Mouse (Mus musculus) testis, postnatal 10 days (tissue): ENCODE measurements around the gene Tspan12.
"Not testable (repeated sequence)": the region's sequence is repeated elsewhere in the genome, so short reads cannot be mapped to it uniquely, and the experiment has no call there.

ENCODE experiments used
- DNase-seq: peaks from one replicate; pipeline ENCODE4 v3.0.0; 2021; ENCODE audit warnings: low spot score

Tspan12 gene

DNA sequence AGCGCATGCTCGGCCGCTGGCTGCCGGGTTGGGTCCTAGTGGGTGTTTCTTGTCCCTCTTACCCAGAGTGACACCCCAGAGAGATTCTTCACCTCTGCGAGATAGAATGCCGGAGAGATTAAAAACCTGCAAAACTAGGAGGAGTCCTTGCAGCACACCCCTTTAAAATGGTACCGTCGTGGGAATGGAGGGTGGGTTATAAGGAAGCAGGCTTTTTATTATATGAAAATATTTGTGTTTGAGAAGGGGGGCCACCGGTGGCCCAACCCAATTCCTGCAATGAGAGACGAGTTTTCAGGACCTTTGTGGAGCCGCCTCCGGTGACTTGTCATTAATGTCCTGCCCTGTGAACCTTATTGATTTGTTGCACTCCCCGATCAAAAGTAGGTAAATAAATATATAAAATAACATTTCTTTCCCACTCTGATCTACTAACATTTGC, at the start of gene Tspan12:
Gene Tspan12 (minus strand): TSS at position 172 of the 442 bp plus-strand sequence.
- no peak for DNase-seq

- DNase-seq: no peak
Observed at GRCm38 (mm10) chr6:21894451-21894850, 42.1 kb upstream of the Tspan12 start.

- no peak for DNase-seq
Observed at GRCm38 (mm10) chr6:21889101-21889500, 36.8 kb upstream of the Tspan12 start.

- DNase-seq: not testable (repeated sequence)
Observed at GRCm38 (mm10) chr6:21887971-21888370, 35.7 kb upstream of the Tspan12 start.

DNA sequence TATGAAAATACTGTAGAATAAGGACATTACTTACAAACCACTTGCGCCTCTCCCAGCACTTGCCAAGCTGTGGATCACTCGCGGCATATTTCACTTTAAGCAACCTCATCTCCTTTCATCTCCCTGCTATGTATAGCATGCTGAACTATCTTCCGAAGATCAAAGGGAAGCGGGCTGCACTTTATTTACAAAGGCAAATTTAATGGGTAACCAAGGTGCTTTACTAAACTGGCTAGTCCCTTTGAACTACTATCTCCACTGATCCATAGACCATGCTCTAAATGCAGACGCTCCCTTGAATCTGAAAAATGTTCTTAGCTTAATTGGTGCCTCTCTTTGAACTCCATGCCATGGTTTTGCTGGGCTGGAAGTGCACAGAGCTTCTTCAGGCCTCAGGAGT, 27.2 kb upstream of the Tspan12 start:
- no peak for DNase-seq

- DNase-seq: no peak
Observed at GRCm38 (mm10) chr6:21867310-21867709, 15.0 kb upstream of the Tspan12 start.

DNA sequence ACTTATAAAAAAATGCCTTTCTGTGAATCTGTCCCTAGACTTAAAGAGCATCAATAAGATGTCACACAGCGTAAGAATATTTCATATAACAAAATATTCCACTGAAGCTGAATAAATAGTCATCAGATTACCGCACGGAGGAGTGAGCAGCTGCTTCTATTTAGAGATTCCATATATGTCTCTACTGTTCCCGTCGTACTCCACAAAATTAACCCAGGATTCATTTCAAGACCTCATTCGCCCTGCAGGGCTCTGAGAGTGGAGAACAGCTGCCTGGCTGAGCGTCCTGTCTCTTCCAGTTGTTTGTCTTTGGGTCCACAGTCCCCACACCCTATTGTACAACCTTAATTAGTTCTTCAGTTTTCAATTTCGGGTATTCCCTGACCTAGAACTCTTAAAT, 11.9 kb upstream of the Tspan12 start:
- no peak for DNase-seq

- no peak for DNase-seq
Observed at GRCm38 (mm10) chr6:21863561-21863960, 11.2 kb upstream of the Tspan12 start.

- DNase-seq: no peak
Observed at GRCm38 (mm10) chr6:21861316-21861715, 9.0 kb upstream of the Tspan12 start.

- no peak for DNase-seq
Observed at GRCm38 (mm10) chr6:21857843-21858242, 5.5 kb upstream of the Tspan12 start.

GRCm38 (mm10) chr6:21855921-21856320, 3.6 kb upstream of the Tspan12 start:
- DNase-seq: no peak

DNA sequence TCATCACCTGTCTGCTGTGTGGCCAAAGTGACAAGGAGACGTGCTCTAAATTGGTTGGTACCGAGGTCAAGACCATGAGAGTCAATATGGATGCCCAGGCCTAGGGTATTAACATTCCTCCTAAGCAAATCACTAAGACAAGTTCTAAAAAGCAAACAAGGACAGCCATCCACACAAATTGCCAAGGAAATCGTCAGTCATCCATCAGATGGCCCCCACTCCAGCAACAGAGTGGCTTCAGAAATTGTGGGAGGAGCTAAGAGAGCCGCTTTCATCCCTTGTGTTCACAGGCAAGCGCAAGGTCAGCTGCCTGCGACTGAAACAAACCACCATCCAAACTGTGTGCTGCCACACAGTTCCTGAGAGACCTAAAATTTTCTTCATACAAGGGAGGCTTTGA, 1.0 kb upstream of the Tspan12 start:
- no peak for DNase-seq

DNA sequence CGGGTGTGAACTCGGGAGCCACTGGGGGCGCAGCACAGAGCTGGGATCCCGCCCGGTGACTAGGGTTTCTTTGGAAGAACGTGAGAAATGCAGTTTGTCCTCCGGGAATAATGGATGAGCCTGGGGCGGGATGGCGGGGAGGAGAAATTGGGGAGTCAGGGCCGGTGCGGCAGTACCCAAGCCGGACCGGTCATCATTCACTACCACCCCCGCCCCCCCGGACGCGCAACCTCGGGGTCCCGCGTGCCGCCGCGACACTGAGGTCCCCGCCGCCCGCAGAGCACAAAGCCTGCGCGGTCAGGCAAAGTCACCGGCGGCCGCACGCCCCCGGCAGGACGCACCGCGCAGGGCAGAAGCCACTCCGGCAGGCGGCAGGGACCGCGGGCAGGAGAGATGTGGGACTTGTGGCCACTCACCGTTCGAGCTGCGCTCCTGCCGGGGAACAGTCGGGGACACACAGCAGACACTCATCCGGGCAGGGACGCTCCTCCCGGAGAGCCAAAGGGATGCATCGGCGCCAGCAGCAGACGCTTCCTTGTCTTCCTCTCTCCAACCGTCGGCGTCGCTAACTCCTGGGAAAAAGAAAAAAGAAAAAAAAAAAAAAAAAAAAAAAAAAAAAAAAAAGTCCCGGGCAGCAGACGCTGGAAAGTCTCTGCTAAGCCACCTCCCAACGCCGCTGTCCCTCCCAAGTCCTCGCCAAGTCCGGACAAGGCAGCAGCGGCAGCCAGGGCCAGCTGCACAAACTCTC, 545 bp downstream of the Tspan12 start:
- DNase-seq: peak; percentile 77

DNA sequence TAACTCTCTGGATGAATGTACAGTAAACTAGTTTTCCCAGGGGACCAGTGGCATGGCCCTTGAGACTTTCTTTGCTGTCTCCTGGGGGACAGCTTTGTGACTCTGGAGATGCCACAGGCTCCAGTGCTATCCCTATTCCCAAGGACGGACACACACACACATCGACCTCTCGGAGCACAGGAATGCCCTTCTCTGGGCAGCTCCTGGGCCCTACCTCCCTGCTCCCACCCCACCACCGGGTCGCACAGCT, 1.0 kb downstream of the Tspan12 start:
- DNase-seq: no peak

DNA sequence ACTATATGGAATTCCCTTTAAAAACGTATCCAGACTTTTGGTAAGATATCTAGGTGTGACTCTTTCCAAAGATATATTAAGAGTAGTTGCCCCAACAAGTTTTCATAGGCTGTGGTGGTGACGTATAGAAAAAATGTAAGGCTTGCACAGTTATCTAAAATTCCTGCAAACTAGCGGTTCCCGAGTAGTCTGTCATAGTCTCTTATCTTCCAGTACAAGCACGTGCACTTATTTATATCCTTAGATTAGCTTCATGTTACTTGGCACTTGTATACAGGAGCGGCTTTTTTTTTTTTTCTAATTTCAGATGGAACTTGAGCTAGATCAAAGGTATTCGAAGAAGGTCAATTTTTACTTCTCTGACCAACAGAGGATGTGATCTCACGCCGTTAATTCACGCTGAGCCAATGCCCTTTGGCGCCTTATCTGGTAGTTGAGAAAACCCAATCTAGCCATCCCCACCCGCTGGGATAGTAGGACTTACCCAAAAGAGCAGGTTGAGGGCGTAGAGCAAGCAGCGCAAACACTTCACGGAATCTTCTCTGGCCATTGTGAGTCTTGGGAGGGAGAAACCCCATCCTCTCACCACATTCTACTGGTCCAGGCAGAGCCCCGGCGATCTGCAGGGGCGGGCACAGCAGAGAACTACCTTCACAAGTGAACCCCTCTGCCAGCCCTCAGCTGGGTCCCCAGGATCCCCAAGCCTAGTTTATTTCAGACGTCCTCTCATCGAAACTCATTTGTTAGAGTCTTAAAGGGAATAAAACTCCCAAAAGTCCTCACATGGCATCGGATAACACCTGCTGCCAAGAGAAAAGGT, 1.6 kb downstream of the Tspan12 start:
- no peak for DNase-seq

DNA sequence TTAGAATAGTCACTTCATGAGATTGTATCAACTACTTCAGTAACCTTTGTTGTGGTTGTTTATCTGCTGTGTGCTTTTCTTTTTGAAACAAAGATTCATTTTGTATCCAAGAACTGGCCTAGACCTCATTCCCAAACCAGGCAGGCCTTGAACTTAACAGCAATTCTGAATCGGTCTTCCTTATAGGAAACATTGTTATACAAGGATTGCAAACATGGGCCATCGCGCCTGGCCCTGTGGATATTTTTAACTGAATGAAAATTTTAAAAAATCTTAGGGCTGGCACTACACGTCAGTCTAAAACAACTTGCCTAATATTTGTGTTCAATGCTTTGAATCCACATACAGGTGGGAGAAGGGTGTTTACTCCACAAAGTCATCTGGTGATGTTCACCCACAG, 3.5 kb downstream of the Tspan12 start:
- no peak for DNase-seq

DNA sequence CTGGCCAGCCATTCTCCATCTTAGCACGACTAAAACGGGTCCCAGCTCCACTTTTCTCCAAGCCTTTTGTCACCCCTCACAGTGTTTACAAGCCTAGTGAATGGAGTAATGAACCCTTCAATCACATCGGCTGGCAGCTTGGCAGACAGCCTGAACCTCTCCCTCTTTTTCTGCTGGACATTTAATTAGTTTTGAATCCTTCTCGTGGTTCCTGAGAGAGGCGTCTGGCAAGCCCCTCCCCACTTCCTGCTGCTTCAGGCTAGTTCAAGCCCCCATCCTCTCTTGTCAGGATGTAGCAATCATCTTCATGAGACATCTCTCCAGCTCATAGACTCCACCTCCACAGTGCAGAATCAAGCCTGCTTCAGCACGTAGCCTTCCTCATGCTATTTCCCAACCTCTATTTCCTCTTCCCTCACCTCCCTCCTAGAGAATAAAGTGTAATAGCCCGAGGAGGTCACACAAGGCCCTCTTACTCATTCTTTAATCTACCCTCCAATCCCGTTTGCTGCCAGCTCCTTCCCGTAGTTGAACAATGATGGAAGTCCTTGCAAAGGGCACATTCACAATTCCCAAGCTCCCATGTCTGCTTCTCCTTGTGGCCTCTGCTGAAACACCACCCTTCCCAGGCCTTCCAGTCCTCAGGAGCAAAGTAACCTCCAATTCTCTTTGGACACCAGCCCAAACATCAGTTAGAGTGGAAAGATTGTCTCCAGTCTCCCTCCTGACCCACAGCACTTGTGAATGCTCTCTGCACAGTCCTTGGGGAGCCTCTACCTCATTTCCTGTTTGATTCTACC, 12.1 kb downstream of the Tspan12 start:
- no peak for DNase-seq

- no peak for DNase-seq
Observed at GRCm38 (mm10) chr6:21839244-21839814, 13.0 kb downstream of the Tspan12 start.

- no peak for DNase-seq
Observed at GRCm38 (mm10) chr6:21833531-21833930, 18.8 kb downstream of the Tspan12 start.

GRCm38 (mm10) chr6:21831871-21832270, 20.4 kb downstream of the Tspan12 start:
- no peak for DNase-seq

DNA sequence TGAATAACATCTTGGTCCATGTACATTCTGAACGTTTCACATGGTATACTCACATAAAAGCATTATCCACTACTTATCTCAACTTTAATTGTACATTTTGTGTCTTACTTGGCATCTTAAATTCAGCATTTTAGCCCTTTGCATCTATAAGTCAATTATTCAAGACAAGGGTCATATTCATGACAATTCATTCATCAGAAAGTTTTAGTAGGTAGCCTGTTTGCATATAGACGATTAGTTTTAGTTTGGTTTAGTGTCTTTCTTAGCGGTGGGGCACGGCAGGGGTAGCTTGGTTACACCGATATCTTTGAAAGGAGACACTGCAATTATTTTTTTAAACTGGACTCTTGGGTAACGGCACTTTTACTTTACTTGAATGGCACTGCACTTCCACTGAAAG, 21.4 kb downstream of the Tspan12 start:
- DNase-seq: no peak

GRCm38 (mm10) chr6:21829930-21830329, 22.4 kb downstream of the Tspan12 start:
- DNase-seq: no peak
